ENCODE assay signal across 2 mouse cellular contexts in the genomic region with DNA sequence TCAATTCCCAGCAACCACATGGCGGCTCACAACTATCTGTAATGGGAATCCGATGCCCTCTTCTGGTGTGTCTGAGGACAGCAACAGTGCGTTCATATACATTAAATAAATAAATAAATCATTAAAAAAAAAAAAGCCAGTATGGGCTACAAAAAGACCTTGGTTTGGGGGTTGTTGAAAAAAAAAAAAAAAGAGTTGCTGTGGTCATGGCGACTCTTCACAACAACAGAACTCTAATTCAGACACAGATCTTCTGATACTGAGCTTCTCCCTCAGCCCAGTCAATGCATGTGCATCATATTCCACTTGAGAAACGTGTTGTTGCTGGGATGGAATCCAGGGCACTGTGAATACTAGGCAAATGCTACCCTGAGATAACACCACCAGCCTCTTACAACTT.
A peak's percentile ranks its signal among the peaks of the same experiment; 100 is the strongest.
TF ChIP-seq lines count a peak whose summit lies in the region.

No protein-coding gene starts in this region.

TF ChIP-seq in CH12.LX, 34 proteins besides CTCF, POLR2A, EP300 and RAD21 (continued from another document):
- TF ChIP-seq ZNF384 (IDR thresholded peaks at IDR 0.05; ENCODE audit: low read depth, low read length): 0 out of 2 replicates have a peak, but pooled peaks have one; percentile 23

TF ChIP-seq in MEL, 35 proteins besides CTCF, POLR2A, EP300 and RAD21 (continued from another document):
- no peak for TF ChIP-seq ZKSCAN1 (IDR thresholded peaks at IDR 0.05; ENCODE audit: low read depth, low read length)
- TF ChIP-seq BHLHE40 (IDR thresholded peaks at IDR 0.05; ENCODE audit: borderline replicate concordance, low read depth, low read length): no peak
- no peak for TF ChIP-seq USF2 (IDR thresholded peaks at IDR 0.05; ENCODE audit: borderline replicate concordance in 1 of 2, insufficient read depth in 1 of 2, low read depth in 1 of 2, low read length in 2 of 2)
- no peak for TF ChIP-seq KAT2A (conservative IDR thresholded peaks at IDR 0.05; ENCODE audit: low read depth, low read length)
